Mouse (Mus musculus) lung, adult 18-20 months (tissue): Measurements from ENCODE around the gene Fam222b.
"Not testable (repeated sequence)": the region's sequence is repeated elsewhere in the genome, so short reads cannot be mapped to it uniquely, and the experiment has no call there.

Experiments used
- DNase-seq, 2 experiments: peaks; one replicate each; pipeline ENCODE4 v3.0.0; 2022; ENCODE audit warnings: mixed read lengths in 2 of 2

The Fam222b gene

GRCm38 (mm10) chr11:78094504-78095143 is at the start of gene Fam222b:
Gene Fam222b, plus strand, starts transcription at chr11:78094660.
- peak; percentile 93 to 96 for DNase-seq

- peak; percentile 88 to 90 for DNase-seq
These were observed 49.7 kb upstream of the Fam222b start for GRCm38 (mm10) chr11:78044758-78045251.

GRCm38 (mm10) chr11:78048637-78049036 is 45.8 kb upstream of the Fam222b start:
- DNase-seq: not testable (repeated sequence)

- DNase-seq: no peak
These were observed 41.4 kb upstream of the Fam222b start for GRCm38 (mm10) chr11:78053078-78053477.

- DNase-seq: no peak
These were observed 37.5 kb upstream of the Fam222b start for GRCm38 (mm10) chr11:78056946-78057345.

GRCm38 (mm10) chr11:78059833-78060757 is 34.4 kb upstream of the Fam222b start:
- peak; percentile 73 to 82 for DNase-seq

GRCm38 (mm10) chr11:78062563-78062962 is 31.9 kb upstream of the Fam222b start:
- no peak for DNase-seq

- DNase-seq: no peak
These were observed 28.6 kb upstream of the Fam222b start for GRCm38 (mm10) chr11:78065906-78066305.

GRCm38 (mm10) chr11:78066641-78067040 is 27.8 kb upstream of the Fam222b start:
- DNase-seq: no peak

- no peak for DNase-seq
These were observed 26.9 kb upstream of the Fam222b start for GRCm38 (mm10) chr11:78067566-78067965.

- DNase-seq: no peak
These were observed 25.3 kb upstream of the Fam222b start for GRCm38 (mm10) chr11:78069130-78069529.

- no peak for DNase-seq
These were observed 24.8 kb upstream of the Fam222b start for GRCm38 (mm10) chr11:78069646-78070045.

GRCm38 (mm10) chr11:78071938-78072337 is 22.5 kb upstream of the Fam222b start:
- DNase-seq: no peak

GRCm38 (mm10) chr11:78072425-78073130 is 21.9 kb upstream of the Fam222b start:
- DNase-seq: no peak

GRCm38 (mm10) chr11:78073577-78074276 is 20.7 kb upstream of the Fam222b start:
- DNase-seq: no peak

GRCm38 (mm10) chr11:78074277-78074652 is 20.2 kb upstream of the Fam222b start:
- DNase-seq: no peak

- no peak for DNase-seq
These were observed 19.8 kb upstream of the Fam222b start for GRCm38 (mm10) chr11:78074666-78075065.

GRCm38 (mm10) chr11:78079961-78080921 is 14.2 kb upstream of the Fam222b start, which contains the start of gene Eral1:
Gene Eral1, minus strand, starts transcription at chr11:78080383.
- peak; percentile 81 to 83 for DNase-seq

GRCm38 (mm10) chr11:78083595-78083994 is 10.9 kb upstream of the Fam222b start:
- no peak for DNase-seq

GRCm38 (mm10) chr11:78086925-78087479 is 7.5 kb upstream of the Fam222b start:
- no peak for DNase-seq

GRCm38 (mm10) chr11:78087756-78088281 is 6.6 kb upstream of the Fam222b start:
- no peak for DNase-seq
